Mouse (Mus musculus) midbrain, embryonic 10.5 days (tissue): ENCODE measurements around the gene Olfr159. TPM values are rescaled to one million over a fixed set of nuclear protein-coding genes. Genes with fewer than 3 reads are reported as not detected.

Experiments
- DNase-seq: peaks from one replicate; pipeline ENCODE4 v3.0.0-alpha.2; 2017; ENCODE audit warnings: low spot score
- H3K27ac ChIP-seq: fragments of 300-500 bp; sonication (generic); replicated peaks from 2 replicates; pipeline ENCODE4 v1.5.1; 2016; ENCODE audit warnings: mild to moderate bottlenecking
- H3K27me3 ChIP-seq: fragments of 300-500 bp; sonication (generic); 2 replicates; pipeline ENCODE4 v1.6.1; 2016; ENCODE audit warnings: low read depth, mild to moderate bottlenecking; ENCODE audit not compliant: poor library complexity, severe bottlenecking
- H3K36me3 ChIP-seq: fragments of 300-500 bp; sonication (generic); 2 replicates; pipeline ENCODE4 v1.6.1; 2016; ENCODE audit warnings: mild to moderate bottlenecking, moderate library complexity
- H3K4me1 ChIP-seq: fragments of 300-500 bp; sonication (generic); 2 replicates; pipeline ENCODE4 v1.6.1; 2016
- H3K4me3 ChIP-seq: fragments of 300-500 bp; sonication (generic); 2 replicates; pipeline ENCODE4 v1.5.1; 2016; ENCODE audit warnings: mild to moderate bottlenecking, moderate library complexity
- H3K9me3 ChIP-seq: fragments of 300-500 bp; sonication (generic); replicated peaks from 2 replicates; pipeline ENCODE4 v1.6.1; 2016; ENCODE audit warnings: mild to moderate bottlenecking
- WGBS: fragments of 180-500 bp; shearing (Covaris S2); methylation state at CpG from one replicate; pipeline ENCODE4 v1.1.7; 2016; 5-methylcytosine and 5-hydroxymethylcytosine counted together
- polyA plus RNA-seq: library from polyadenylated mRNA; unstranded; fragments of >200 nt; fragmentation: Nextera tagmentation; extraction: Ambion mirVana; gene quantifications from 2 replicates; pipeline ENCODE4 v1.2.1, GENCODE M21; 2016

Olfr159 gene
- polyA plus RNA-seq, 1 experiment from 2014 or later, result not detected

GRCm38 (mm10) chr4:43745187-43745586, 25.6 kb downstream of the Olfr159 start:
- H3K36me3 ChIP-seq, result no peaks in the 10 kb centered on the region
- peaks cover 14% of the 10 kb centered on the region for H3K4me1 ChIP-seq
- H3K27me3 ChIP-seq, result no peaks in the 10 kb centered on the region
- no peaks in the 10 kb centered on the region; the same call in 1 of the 2 replicates for H3K9me3 ChIP-seq
- no peak for DNase-seq
- WGBS, result 18% methylated on average over 6 of the region's 6 CpGs
- no peak overlapping the region for H3K27ac ChIP-seq
- H3K4me3 ChIP-seq, result no peak overlapping the region

GRCm38 (mm10) chr4:43743099-43743498, 27.7 kb downstream of the Olfr159 start:
- H3K4me1 ChIP-seq, result peaks cover 14% of the 10 kb centered on the region
- WGBS, result 70% methylated on average over 1 of the region's 1 CpGs
- no peak for DNase-seq
- H3K4me3 ChIP-seq, result no peak overlapping the region
- no peaks in the 10 kb centered on the region for H3K27me3 ChIP-seq
- no peaks in the 10 kb centered on the region for H3K36me3 ChIP-seq
- no peaks in the 10 kb centered on the region for H3K9me3 ChIP-seq
- H3K27ac ChIP-seq, result no peak overlapping the region

GRCm38 (mm10) chr4:43742637-43743036, 28.2 kb downstream of the Olfr159 start:
- no peak for DNase-seq
- peaks cover 14% of the 10 kb centered on the region for H3K4me1 ChIP-seq
- H3K36me3 ChIP-seq, result no peaks in the 10 kb centered on the region
- H3K27me3 ChIP-seq, result no peaks in the 10 kb centered on the region
- 45% methylated on average over 4 of the region's 4 CpGs for WGBS
- H3K9me3 ChIP-seq, result no peaks in the 10 kb centered on the region
- H3K4me3 ChIP-seq, result no peak overlapping the region
- no peak overlapping the region for H3K27ac ChIP-seq

GRCm38 (mm10) chr4:43741526-43741925, 29.3 kb downstream of the Olfr159 start:
- H3K4me1 ChIP-seq, result 0 out of 2 replicates have a peak, but pooled peaks cover 6% of the 10 kb centered on the region
- no peak overlapping the region for H3K27ac ChIP-seq
- WGBS, result 71% methylated on average over 5 of the region's 5 CpGs
- no peak overlapping the region for H3K4me3 ChIP-seq
- H3K27me3 ChIP-seq, result no peaks in the 10 kb centered on the region
- no peak for DNase-seq
- H3K36me3 ChIP-seq, result no peaks in the 10 kb centered on the region
- no peaks in the 10 kb centered on the region for H3K9me3 ChIP-seq

- WGBS, result 75% methylated on average over 8 of the region's 8 CpGs
- Histone ChIP-seq H3K27me3 (no peaks in the 10 kb centered on the region), H3K36me3 (no peaks in the 10 kb centered on the region), H3K9me3 (no peaks in the 10 kb centered on the region), H3K4me1 (0 out of 2 replicates have a peak, but pooled peaks cover 6% of the 10 kb centered on the region), H3K4me3 (no peak overlapping the region), H3K27ac (no peak overlapping the region)
- no peak for DNase-seq
Observed at GRCm38 (mm10) chr4:43738989-43739674, 31.7 kb downstream of the Olfr159 start.

- no peaks in the 10 kb centered on the region for H3K36me3 ChIP-seq
- no peaks in the 10 kb centered on the region for H3K27me3 ChIP-seq
- no peak for DNase-seq
- 71% methylated on average over 6 of the region's 6 CpGs for WGBS
- H3K4me3 ChIP-seq, result no peak overlapping the region
- H3K9me3 ChIP-seq, result no peaks in the 10 kb centered on the region
- 0 out of 2 replicates have a peak, but pooled peaks cover 2% of the 10 kb centered on the region for H3K4me1 ChIP-seq
- no peak overlapping the region for H3K27ac ChIP-seq
Observed at GRCm38 (mm10) chr4:43737144-43737543, 33.7 kb downstream of the Olfr159 start.

GRCm38 (mm10) chr4:43733186-43733585, 37.6 kb downstream of the Olfr159 start:
- H3K27ac ChIP-seq, result no peak overlapping the region
- H3K9me3 ChIP-seq, result no peaks in the 10 kb centered on the region
- no peak overlapping the region for H3K4me3 ChIP-seq
- 0 out of 2 replicates have a peak, but pooled peaks cover 3% of the 10 kb centered on the region for H3K4me1 ChIP-seq
- H3K36me3 ChIP-seq, result no peaks in the 10 kb centered on the region
- no peak for DNase-seq
- no peaks in the 10 kb centered on the region for H3K27me3 ChIP-seq
- WGBS, result 87% methylated on average over 5 of the region's 5 CpGs

- Histone ChIP-seq H3K9me3 (no peaks in the 10 kb centered on the region), H3K4me3 (no peak overlapping the region), H3K36me3 (no peaks in the 10 kb centered on the region), H3K27ac (no peak overlapping the region), H3K27me3 (no peaks in the 10 kb centered on the region), H3K4me1 (0 out of 2 replicates have a peak, but pooled peaks cover 3% of the 10 kb centered on the region)
- 27% methylated on average over 1 of the region's 1 CpGs for WGBS
- DNase-seq, result no peak
Observed at GRCm38 (mm10) chr4:43732171-43732570, 38.6 kb downstream of the Olfr159 start.

- WGBS, result 71% methylated on average over 21 of the region's 21 CpGs
- H3K9me3 ChIP-seq, result no peaks in the 10 kb centered on the region
- no peak overlapping the region for H3K4me3 ChIP-seq
- H3K4me1 ChIP-seq, result 0 out of 2 replicates have a peak, but pooled peaks cover 3% of the 10 kb centered on the region
- no peak overlapping the region for H3K27ac ChIP-seq
- no peak for DNase-seq
- H3K27me3 ChIP-seq, result no peaks in the 10 kb centered on the region
- H3K36me3 ChIP-seq, result no peaks in the 10 kb centered on the region
Observed at GRCm38 (mm10) chr4:43730750-43731297, 40.0 kb downstream of the Olfr159 start.

GRCm38 (mm10) chr4:43729794-43730550, 40.8 kb downstream of the Olfr159 start, which contains the start of gene Spaar:
Gene Spaar (plus strand): TSS chr4:43730034.
- Histone ChIP-seq H3K4me3 (no peak within 1 kb of the TSS), H3K9me3 (no peaks in the 10 kb centered on the region), H3K27ac (no peak within 1 kb of the TSS), H3K36me3 (no peaks in the 10 kb centered on the region), H3K4me1 (0 out of 2 replicates have a peak, but pooled peaks cover 3% of the 10 kb centered on the region), H3K27me3 (no peaks in the 10 kb centered on the region)
- no peak for DNase-seq
- WGBS, result 77% methylated on average over 14 of the region's 14 CpGs

- Histone ChIP-seq H3K27me3 (no peaks in the 10 kb centered on the region), H3K9me3 (no peaks in the 10 kb centered on the region), H3K4me3 (no peak overlapping the region), H3K27ac (no peak overlapping the region), H3K4me1 (0 out of 2 replicates have a peak, but pooled peaks cover 3% of the 10 kb centered on the region), H3K36me3 (no peaks in the 10 kb centered on the region)
- DNase-seq, result no peak
- WGBS, result 74% methylated on average over 3 of the region's 3 CpGs
Observed at GRCm38 (mm10) chr4:43729126-43729525, 41.7 kb downstream of the Olfr159 start.

- H3K9me3 ChIP-seq, result no peaks in the 10 kb centered on the region
- 75% methylated on average over 5 of the region's 5 CpGs for WGBS
- no peak overlapping the region for H3K27ac ChIP-seq
- no peak overlapping the region for H3K4me3 ChIP-seq
- no peaks in the 10 kb centered on the region for H3K36me3 ChIP-seq
- DNase-seq, result no peak
- H3K4me1 ChIP-seq, result 0 out of 2 replicates have a peak, but pooled peaks cover 3% of the 10 kb centered on the region
- H3K27me3 ChIP-seq, result no peaks in the 10 kb centered on the region
Observed at GRCm38 (mm10) chr4:43728576-43728954, 42.2 kb downstream of the Olfr159 start.
